Mouse (Mus musculus): Measurements from ENCODE around the gene 1700007K13Rik. TPM values are rescaled to one million over a fixed set of nuclear protein-coding genes. Genes with fewer than 3 reads are reported as not detected.

Gene 1700007K13Rik
- polyA plus RNA-seq, 1 experiment from 2014 or later, result 0.63 TPM

GRCm38 (mm10) chr2:28468486-28469225, 2.5 kb upstream of the 1700007K13Rik start:
- 52% methylated on average over 18 of the region's 18 CpGs for WGBS
- no peaks in the 10 kb centered on the region for H3K9me3 ChIP-seq (ENCODE audit: control insufficient read depth, low read length)

GRCm38 (mm10) chr2:28467860-28468485, 1.8 kb upstream of the 1700007K13Rik start, which contains the start of gene Mrps2:
TSS of gene Mrps2 (plus strand) at chr2:28468066.
- ATAC-seq (ENCODE audit: low FRiP score, low TSS enrichment), result peak; percentile 91
- peak within 1 kb of the TSS; percentile 53; the same call in 1 of the 2 replicates for H3K27ac ChIP-seq (replicated peaks)

More at GRCm38 (mm10) chr2:28468486-28469225, 2.5 kb upstream of the 1700007K13Rik start:
- peaks cover 3% of the 10 kb centered on the region; the same call in 1 of the 2 replicates for H3K4me1 ChIP-seq (replicated peaks; ENCODE audit: control insufficient read depth, insufficient read depth)
- H3K9ac ChIP-seq (ENCODE audit: low read length), result peak overlapping the region; percentile 95
- DNase-seq (ENCODE audit: low spot score) (no peak), ATAC-seq (ENCODE audit: low FRiP score, low TSS enrichment) (no peak)
- TF ChIP-seq EP300 (optimal IDR thresholded peaks at IDR 0.05) (no peak), CTCF (IDR thresholded peaks at IDR 0.05; ENCODE audit: low read depth) (no peak)
- H3K4me3 ChIP-seq (ENCODE audit: low read depth, low read length), result peak overlapping the region; percentile 93
- no peak overlapping the region for H3K27ac ChIP-seq (replicated peaks)
- peak overlapping the region; percentile 82 for H3K4me2 ChIP-seq (replicated peaks; ENCODE audit: low read depth)
- H3K36me3 ChIP-seq (ENCODE audit: control insufficient read depth, insufficient read depth, low read length), result peaks cover 11% of the 10 kb centered on the region; the same call in 1 of the 2 replicates
- H3K27me3 ChIP-seq (ENCODE audit: control insufficient read depth, insufficient read depth, low read length), result no peaks in the 10 kb centered on the region

GRCm38 (mm10) chr2:28464919-28465318, 1.2 kb downstream of the 1700007K13Rik start:
- 73% methylated on average over 9 of the region's 9 CpGs for WGBS
- H3K27me3 ChIP-seq (ENCODE audit: control insufficient read depth, insufficient read depth, low read length), result no peaks in the 10 kb centered on the region
- no peak overlapping the region for H3K9ac ChIP-seq (ENCODE audit: low read length)
- TF ChIP-seq EP300 (optimal IDR thresholded peaks at IDR 0.05) (no peak), CTCF (IDR thresholded peaks at IDR 0.05; ENCODE audit: low read depth) (no peak)
- no peak overlapping the region for H3K4me2 ChIP-seq (replicated peaks; ENCODE audit: low read depth)
- H3K4me1 ChIP-seq (replicated peaks; ENCODE audit: control insufficient read depth, insufficient read depth), result peaks cover 3% of the 10 kb centered on the region; the same call in 1 of the 2 replicates
- no peak overlapping the region for H3K4me3 ChIP-seq (ENCODE audit: low read depth, low read length)
- no peaks in the 10 kb centered on the region for H3K9me3 ChIP-seq (ENCODE audit: control insufficient read depth, low read length)
- H3K36me3 ChIP-seq (ENCODE audit: control insufficient read depth, insufficient read depth, low read length), result peaks cover 6% of the 10 kb centered on the region; the same call in 1 of the 2 replicates
- H3K27ac ChIP-seq (replicated peaks), result no peak overlapping the region
- ATAC-seq (ENCODE audit: low FRiP score, low TSS enrichment), result no peak
- no peak for DNase-seq (ENCODE audit: low spot score)

More at GRCm38 (mm10) chr2:28467860-28468485, 1.8 kb upstream of the 1700007K13Rik start, which contains the start of gene Mrps2:
- H3K9ac ChIP-seq (ENCODE audit: low read length), result peak within 1 kb of the TSS; percentile 95
- no peaks in the 10 kb centered on the region for H3K27me3 ChIP-seq (ENCODE audit: control insufficient read depth, insufficient read depth, low read length)
- no peak for TF ChIP-seq EP300 (optimal IDR thresholded peaks at IDR 0.05)
- TF ChIP-seq CTCF (IDR thresholded peaks at IDR 0.05; ENCODE audit: low read depth), result peak; percentile 96
- DNase-seq (ENCODE audit: low spot score), result peak; percentile 91
- H3K4me1 ChIP-seq (replicated peaks; ENCODE audit: control insufficient read depth, insufficient read depth), result peaks cover 3% of the 10 kb centered on the region; the same call in 1 of the 2 replicates
- H3K36me3 ChIP-seq (ENCODE audit: control insufficient read depth, insufficient read depth, low read length), result peaks cover 11% of the 10 kb centered on the region; the same call in 1 of the 2 replicates
- under 1% methylated on average over 52 of the region's 52 CpGs for WGBS
- H3K9me3 ChIP-seq (ENCODE audit: control insufficient read depth, low read length), result no peaks in the 10 kb centered on the region
- peak within 1 kb of the TSS; percentile 93 for H3K4me3 ChIP-seq (ENCODE audit: low read depth, low read length)
- H3K4me2 ChIP-seq (replicated peaks; ENCODE audit: low read depth), result peak within 1 kb of the TSS; percentile 82

GRCm38 (mm10) chr2:28463919-28464318, 2.2 kb downstream of the 1700007K13Rik start:
- DNase-seq (ENCODE audit: low spot score), result peak; percentile 38
- H3K27me3 ChIP-seq (ENCODE audit: control insufficient read depth, insufficient read depth, low read length), result no peaks in the 10 kb centered on the region
- ATAC-seq (ENCODE audit: low FRiP score, low TSS enrichment), result no peak
- H3K9ac ChIP-seq (ENCODE audit: low read length), result no peak overlapping the region
- no peak overlapping the region for H3K4me3 ChIP-seq (ENCODE audit: low read depth, low read length)
- H3K4me1 ChIP-seq (replicated peaks; ENCODE audit: control insufficient read depth, insufficient read depth), result peaks cover 3% of the 10 kb centered on the region; the same call in 1 of the 2 replicates
- no peak for TF ChIP-seq EP300 (optimal IDR thresholded peaks at IDR 0.05)
- TF ChIP-seq CTCF (IDR thresholded peaks at IDR 0.05; ENCODE audit: low read depth), result peak; percentile 70
- no peaks in the 10 kb centered on the region for H3K9me3 ChIP-seq (ENCODE audit: control insufficient read depth, low read length)
- H3K27ac ChIP-seq (replicated peaks), result no peak overlapping the region
- no peaks in the 10 kb centered on the region for H3K36me3 ChIP-seq (ENCODE audit: control insufficient read depth, insufficient read depth, low read length)
- H3K4me2 ChIP-seq (replicated peaks; ENCODE audit: low read depth), result no peak overlapping the region
- WGBS, result 61% methylated on average over 3 of the region's 3 CpGs

GRCm38 (mm10) chr2:28456616-28457015, 9.5 kb downstream of the 1700007K13Rik start:
- Histone ChIP-seq H3K4me2 (replicated peaks; ENCODE audit: low read depth) (no peak overlapping the region), H3K36me3 (ENCODE audit: control insufficient read depth, insufficient read depth, low read length) (no peaks in the 10 kb centered on the region), H3K9me3 (ENCODE audit: control insufficient read depth, low read length) (no peaks in the 10 kb centered on the region), H3K4me1 (replicated peaks; ENCODE audit: control insufficient read depth, insufficient read depth) (no peaks in the 10 kb centered on the region), H3K4me3 (ENCODE audit: low read depth, low read length) (no peak overlapping the region), H3K27ac (replicated peaks) (no peak overlapping the region), H3K9ac (ENCODE audit: low read length) (no peak overlapping the region), H3K27me3 (ENCODE audit: control insufficient read depth, insufficient read depth, low read length) (no peaks in the 10 kb centered on the region)
- DNase-seq (ENCODE audit: low spot score), result no peak
- TF ChIP-seq CTCF (IDR thresholded peaks at IDR 0.05; ENCODE audit: low read depth) (no peak), EP300 (optimal IDR thresholded peaks at IDR 0.05) (no peak)
- 81% methylated on average over 1 of the region's 1 CpGs for WGBS
- ATAC-seq (ENCODE audit: low FRiP score, low TSS enrichment), result no peak
